In the genomic region with DNA sequence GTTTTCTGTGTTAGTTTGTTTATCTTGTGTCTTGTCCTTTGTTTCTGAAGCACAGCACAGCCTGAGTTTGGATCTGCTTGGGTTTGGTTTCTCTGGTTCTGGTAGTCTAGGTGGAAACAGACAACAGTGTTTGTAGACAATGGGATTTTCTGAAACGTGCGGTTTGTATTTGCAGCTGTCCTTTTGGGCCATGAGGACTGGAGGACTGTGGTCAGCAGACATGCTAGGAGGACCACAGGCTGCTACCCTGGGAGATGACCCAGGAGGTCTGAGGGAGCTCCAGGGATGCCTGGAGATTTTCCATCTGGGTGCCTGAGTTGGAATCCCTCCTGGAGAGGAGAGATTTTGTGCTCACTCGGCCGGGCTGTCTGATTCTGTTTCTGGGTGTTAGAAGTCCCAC, we compare ENCODE assay signal across 29 mouse cellular contexts. TPM values are rescaled to one million over a fixed set of nuclear protein-coding genes. Genes with fewer than 3 reads are reported as not detected.
A peak's percentile ranks its signal among the peaks of the same experiment; 100 is the strongest.
DNase-seq lines count a peak whose midpoint lies in the region; ATAC-seq and TF ChIP-seq lines count a peak whose summit lies in the region.
"Had no signal": no experiment of that assay in that cellular context is flagged by ENCODE, and none has a peak within 500 bp of the region (broad histone marks: within the 10 kb centered on the region; RNA-seq: fewer than 3 reads in every experiment).

No protein-coding gene starts in this region.

- no peaks in the 10 kb centered on the region for H3K79me2 ChIP-seq in liver, adult 2 months (ENCODE audit: control insufficient read depth, insufficient read depth, low read length)
- H3K79me2 ChIP-seq in myocyte (ENCODE audit: control insufficient read depth, insufficient read depth) = no peaks in the 10 kb centered on the region

- 79% methylated on average over 4 of the region's 4 CpGs for WGBS in liver, adult 2 months
- WGBS in liver, embryonic 12.5 days (ENCODE audit: insufficient replicate concordance) = 61% methylated on average over 4 of the region's 4 CpGs
- WGBS in spleen, adult 2 months = 74% methylated on average over 4 of the region's 4 CpGs
- WGBS in hindbrain, postnatal 0 days = 79% methylated on average over 4 of the region's 4 CpGs

- H3K9me3 ChIP-seq in liver, embryonic 12.5 days (replicated peaks) = no peaks in the 10 kb centered on the region
- no peaks in the 10 kb centered on the region for H3K9me3 ChIP-seq in hindbrain, postnatal 0 days (ENCODE audit: low read length)
- H3K9me3 ChIP-seq: embryonic facial prominence, embryonic 15.5 days; forebrain, embryonic 10.5 days; heart, embryonic 10.5 days; hindbrain, embryonic 12.5 days had no signal

- TF ChIP-seq POLR2A in liver, adult 2 months (IDR thresholded peaks at IDR 0.05; ENCODE audit: extremely low read depth, insufficient read depth, low read length) = no peak
- TF ChIP-seq POLR2A in spleen, adult 2 months (IDR thresholded peaks at IDR 0.05; ENCODE audit: low read depth, low read length) = no peak
- TF ChIP-seq POLR2A in myocyte (IDR thresholded peaks at IDR 0.05; ENCODE audit: insufficient read length, low read depth) = no peak

- no peak overlapping the region for H3K4me2 ChIP-seq in liver, embryonic 12.5 days
- H3K4me2 ChIP-seq in myocyte (ENCODE audit: low read depth) = peak overlapping the region; percentile 37
- H3K4me2 ChIP-seq in hindbrain, postnatal 0 days (ENCODE audit: low read depth, low read length) = no peak overlapping the region
- H3K4me2 ChIP-seq: embryonic facial prominence, embryonic 15.5 days; hindbrain, embryonic 12.5 days had no signal

- no peak for DNase-seq in liver, adult 2 months (ENCODE audit: extremely low read depth, low read depth, low spot score)
- DNase-seq in spleen, adult 2 months (ENCODE audit: low read depth in 1 of 2, low spot score in 2 of 2) = no peak
- DNase-seq in spleen, postnatal 4 days (ENCODE audit: low spot score in 2 of 2) = no peak
- no peak for DNase-seq in layer of hippocampus, postnatal 14 days (ENCODE audit: low spot score in 2 of 2)
- no peak for DNase-seq in hindbrain, postnatal 0 days (ENCODE audit: low spot score)
- DNase-seq: adrenal gland, adult 8-10 months; adrenal gland, postnatal 36 days; cerebellum, adult 18-20 months; cerebellum, postnatal 10 days; embryo, embryonic 11 days; gastrocnemius, adult 2 months; gastrocnemius, postnatal 25 days; heart, postnatal 10 days; heart, postnatal 4 days had no signal

- no peak for TF ChIP-seq CTCF in liver, adult 2 months (IDR thresholded peaks at IDR 0.05; ENCODE audit: low read depth, low read length)
- TF ChIP-seq CTCF in spleen, adult 2 months (IDR thresholded peaks at IDR 0.05; ENCODE audit: extremely low read depth, insufficient read depth, insufficient read length, insufficient replicate concordance) = no peak
- TF ChIP-seq CTCF in hindbrain, postnatal 0 days (IDR thresholded peaks at IDR 0.05; ENCODE audit: low read depth) = no peak

- H3K4me1 ChIP-seq in liver, adult 2 months (ENCODE audit: control insufficient read depth, insufficient read depth, low read length) = no peaks in the 10 kb centered on the region
- H3K4me1 ChIP-seq in liver, embryonic 12.5 days = peaks cover 16% of the 10 kb centered on the region; the same call in 1 of the 2 replicates
- H3K4me1 ChIP-seq in spleen, adult 2 months (ENCODE audit: control insufficient read depth, insufficient read depth, insufficient read length) = no peaks in the 10 kb centered on the region
- no peaks in the 10 kb centered on the region for H3K4me1 ChIP-seq in hindbrain, postnatal 0 days (ENCODE audit: insufficient read depth, low read length)
- H3K4me1 ChIP-seq: embryonic facial prominence, embryonic 15.5 days; forebrain, embryonic 10.5 days; hindbrain, embryonic 12.5 days had no signal

- H3K36me3 ChIP-seq in liver, adult 2 months (ENCODE audit: control insufficient read depth, insufficient read depth, low read length) = no peaks in the 10 kb centered on the region
- H3K36me3 ChIP-seq in liver, embryonic 12.5 days = no peaks in the 10 kb centered on the region
- no peaks in the 10 kb centered on the region for H3K36me3 ChIP-seq in spleen, adult 2 months (ENCODE audit: control insufficient read depth, insufficient read depth, low read length)
- no peaks in the 10 kb centered on the region for H3K36me3 ChIP-seq in myocyte (ENCODE audit: control insufficient read depth, insufficient read depth)
- H3K36me3 ChIP-seq in hindbrain, postnatal 0 days (ENCODE audit: insufficient read depth, low read length) = no peaks in the 10 kb centered on the region
- H3K36me3 ChIP-seq: embryonic facial prominence, embryonic 15.5 days; forebrain, embryonic 10.5 days; heart, embryonic 10.5 days; hindbrain, embryonic 12.5 days had no signal

- H3K27me3 ChIP-seq in liver, adult 2 months (ENCODE audit: control insufficient read depth, insufficient read depth, low read length) = no peaks in the 10 kb centered on the region
- H3K27me3 ChIP-seq in liver, embryonic 12.5 days (replicated peaks) = no peaks in the 10 kb centered on the region
- no peaks in the 10 kb centered on the region for H3K27me3 ChIP-seq in spleen, adult 2 months (ENCODE audit: control insufficient read depth, insufficient read depth, low read length)
- no peaks in the 10 kb centered on the region for H3K27me3 ChIP-seq in myocyte (ENCODE audit: control insufficient read depth, insufficient read depth, insufficient read length)
- no peaks in the 10 kb centered on the region for H3K27me3 ChIP-seq in hindbrain, postnatal 0 days (ENCODE audit: insufficient read depth, low read length)
- H3K27me3 ChIP-seq: CH12.LX; embryonic facial prominence, embryonic 15.5 days; hindbrain, embryonic 12.5 days; Patski had no signal

- H3K9ac ChIP-seq in liver, adult 2 months (ENCODE audit: low read depth, low read length) = peak overlapping the region; percentile 47; the same call in 1 of the 2 replicates
- H3K9ac ChIP-seq in liver, embryonic 12.5 days = no peak overlapping the region
- no peak overlapping the region for H3K9ac ChIP-seq in hindbrain, postnatal 0 days (replicated peaks; ENCODE audit: low read length)
- H3K9ac ChIP-seq: embryonic facial prominence, embryonic 15.5 days; hindbrain, embryonic 12.5 days had no signal

- no peak for ATAC-seq in liver, embryonic 12.5 days
- ATAC-seq in hindbrain, postnatal 0 days = no peak
- ATAC-seq: activated CD4-positive, CD25-positive, alpha-beta regulatory T cell, adult 4 months; forebrain, embryonic 14.5 days; hindbrain, embryonic 16.5 days; Patski had no signal

- peak overlapping the region; percentile 54 for H3K27ac ChIP-seq in liver, adult 2 months (replicated peaks; ENCODE audit: insufficient read depth, low read depth, low read length)
- no peak overlapping the region for H3K27ac ChIP-seq in liver, embryonic 12.5 days
- peak overlapping the region; percentile 57 for H3K27ac ChIP-seq in spleen, adult 2 months (ENCODE audit: insufficient read depth, low read length)
- no peak overlapping the region for H3K27ac ChIP-seq in hindbrain, postnatal 0 days
- H3K27ac ChIP-seq: embryonic facial prominence, embryonic 15.5 days; forebrain, embryonic 10.5 days; gastrocnemius, adult 2 months; heart, embryonic 10.5 days; hindbrain, embryonic 12.5 days had no signal

- H3K4me3 ChIP-seq in liver, adult 2 months (ENCODE audit: insufficient read depth, low read depth, low read length) = peak overlapping the region; percentile 49
- H3K4me3 ChIP-seq in liver, embryonic 12.5 days = no peak overlapping the region
- peak overlapping the region; percentile 36; the same call in 1 of the 2 replicates for H3K4me3 ChIP-seq in spleen, adult 2 months (ENCODE audit: extremely low read depth, insufficient read depth, insufficient read length)
- no peak overlapping the region for H3K4me3 ChIP-seq in myocyte
- no peak overlapping the region for H3K4me3 ChIP-seq in hindbrain, postnatal 0 days (ENCODE audit: low read length)
- H3K4me3 ChIP-seq: embryonic facial prominence, embryonic 15.5 days; erythroblast, embryonic 14.5 days; forebrain, embryonic 10.5 days; gastrocnemius, adult 2 months; heart, embryonic 10.5 days; hindbrain, embryonic 12.5 days had no signal

- H3ac ChIP-seq in myocyte (ENCODE audit: control insufficient read depth, insufficient read length) = no peak overlapping the region

TF ChIP-seq in myocyte, 11 proteins besides CTCF, POLR2A, EP300 and RAD21 (continues in another document):
- no peak for TF ChIP-seq POLR2AphosphoS2 (IDR thresholded peaks at IDR 0.05; ENCODE audit: insufficient read length, low read depth)
- no peak for TF ChIP-seq USF1 (IDR thresholded peaks at IDR 0.05; ENCODE audit: low read depth)
- no peak for TF ChIP-seq E2F4 (IDR thresholded peaks at IDR 0.05; ENCODE audit: insufficient read depth)
- TF ChIP-seq TCF12 (IDR thresholded peaks at IDR 0.05; ENCODE audit: insufficient read depth, poor library complexity, severe bottlenecking) = no peak

RNA-seq across cellular contexts. Expression of gene Lilrb4a, which starts 35.9 kb away (rescaled TPM):
- 6.2 and 7.0 TPM in 2 replicates for total RNA-seq in liver, adult 2 months (2014; rRNA removed)
- 0.39 and 0.76 TPM in 2 replicates for polyA plus RNA-seq in liver, adult 2 months (2012; rRNA removed)
- 3.3 and 4.7 TPM in 2 replicates for polyA plus RNA-seq in liver, embryonic 12.5 days (2016; fragmentation: Nextera tagmentation; extraction: Ambion mirVana)
- polyA plus RNA-seq in spleen, adult 2 months (2012; rRNA removed) = 4.1 and 4.8 TPM in 2 replicates
- not detected for polyA plus RNA-seq in myocyte (2012; fragmentation: generic; extraction: Trizol)
- not detected for total RNA-seq in layer of hippocampus, postnatal 14 days (2021)
- total RNA-seq in hindbrain, postnatal 0 days (2014; rRNA removed) = 0.11 and 0.16 TPM in 2 replicates
- polyA plus RNA-seq in hindbrain, postnatal 0 days (2015; fragmentation: Nextera tagmentation; extraction: Ambion mirVana) = 0.38 and 1.6 TPM in 2 replicates
- polyA plus RNA-seq: Patski had no signal

RNA-seq across cellular contexts. Expression of gene Lilr4b, which starts 46.2 kb away (rescaled TPM):
- total RNA-seq in liver, adult 2 months (2014; rRNA removed) = 2.4 and 2.9 TPM in 2 replicates
- polyA plus RNA-seq in liver, adult 2 months (2012; rRNA removed) = 0.12 and 0.89 TPM in 2 replicates
- polyA plus RNA-seq in liver, embryonic 12.5 days (2016; fragmentation: Nextera tagmentation; extraction: Ambion mirVana) = 0.44 and 0.48 TPM in 2 replicates
- 3.8 and 4.1 TPM in 2 replicates for polyA plus RNA-seq in spleen, adult 2 months (2012; rRNA removed)
- not detected for polyA plus RNA-seq in myocyte (2012; fragmentation: generic; extraction: Trizol)
- under 1 TPM in 1 of 2 experiments, not detected in 1; 0.25 TPM for total RNA-seq in layer of hippocampus, postnatal 14 days (2021)
- not detected in 2 replicates for total RNA-seq in hindbrain, postnatal 0 days (2014; rRNA removed)
- polyA plus RNA-seq in hindbrain, postnatal 0 days (2015; fragmentation: Nextera tagmentation; extraction: Ambion mirVana) = 0.29 and 0.33 TPM in 2 replicates
- polyA plus RNA-seq: embryonic facial prominence, embryonic 11.5 days; forebrain, embryonic 10.5 days; heart, embryonic 10.5 days; hindbrain, embryonic 12.5 days; Patski had no signal

RNA-seq across cellular contexts. Expression of gene Gm49339, which starts 46.2 kb away (rescaled TPM):
- 1.2 and 3.8 TPM in 2 replicates for total RNA-seq in liver, adult 2 months (2014; rRNA removed)
- polyA plus RNA-seq in liver, adult 2 months (2012; rRNA removed) = 0.96 and 2.3 TPM in 2 replicates
- polyA plus RNA-seq in liver, embryonic 12.5 days (2016; fragmentation: Nextera tagmentation; extraction: Ambion mirVana) = not detected in 2 replicates
- 8.4 and 8.7 TPM in 2 replicates for polyA plus RNA-seq in spleen, adult 2 months (2012; rRNA removed)
- polyA plus RNA-seq in myocyte (2012; fragmentation: generic; extraction: Trizol) = not detected
- total RNA-seq in layer of hippocampus, postnatal 14 days (2021) = under 1 TPM in 1 of 2 experiments, not detected in 1; 0.28 TPM
- total RNA-seq in hindbrain, postnatal 0 days (2014; rRNA removed) = not detected in 2 replicates
- polyA plus RNA-seq in hindbrain, postnatal 0 days (2015; fragmentation: Nextera tagmentation; extraction: Ambion mirVana) = 1.0 TPM in 1 of 2 replicates, not detected in the other
- total RNA-seq: gastrocnemius, adult 2 months; granulocyte monocyte progenitor cell, adult 5-6 weeks had no signal
- polyA plus RNA-seq: embryonic facial prominence, embryonic 11.5 days; erythroblast, embryonic 14.5 days; forebrain, embryonic 10.5 days; forebrain, embryonic 14.5 days; heart, embryonic 14.5 days; hindbrain, embryonic 12.5 days; hindbrain, embryonic 16.5 days; Patski had no signal

Comparison
In these comparisons a context has a peak if more than half of its experiments do, and no peak if none do; other contexts are left out.
1. H3K27ac ChIP-seq: peak in liver, adult 2 months (single experiment) and spleen, adult 2 months (single experiment); none in liver, embryonic 12.5 days (single experiment) and hindbrain, postnatal 0 days (single experiment).
2. H3K4me3 ChIP-seq: peak in liver, adult 2 months (single experiment) and spleen, adult 2 months (single experiment); none in liver, embryonic 12.5 days (single experiment), myocyte (single experiment) and hindbrain, postnatal 0 days (single experiment).